In genomic region chr7:66109855-66110635, GRCm38 (mm10) we compare ENCODE assay signal across 8 mouse cellular contexts. TPM values are rescaled to one million over a fixed set of nuclear protein-coding genes. Genes with fewer than 3 reads are reported as not detected.
A peak's percentile ranks its signal among the peaks of the same experiment; 100 is the strongest.
DNase-seq lines count a peak whose midpoint lies in the region; ATAC-seq and TF ChIP-seq lines count a peak whose summit lies in the region.

No protein-coding gene starts in this region.

- no peaks in the 10 kb centered on the region for H3K9me3 ChIP-seq in heart, embryonic 13.5 days
- no peaks in the 10 kb centered on the region for H3K9me3 ChIP-seq in limb, embryonic 10.5 days (replicated peaks)
- no peaks in the 10 kb centered on the region for H3K9me3 ChIP-seq in midbrain, embryonic 15.5 days

- WGBS in heart, embryonic 13.5 days, result under 1% methylated on average over 66 of the region's 77 CpGs
- 9% methylated on average over 77 of the region's 77 CpGs for WGBS in limb, embryonic 10.5 days
- under 1% methylated on average over 66 of the region's 77 CpGs for WGBS in midbrain, embryonic 15.5 days

- H3K4me3 ChIP-seq in cortical plate, adult 2 months (ENCODE audit: insufficient read depth, low read length), result peak overlapping the region; percentile 56
- peak overlapping the region; percentile 87 for H3K4me3 ChIP-seq in heart, embryonic 13.5 days
- peak overlapping the region; percentile 98 for H3K4me3 ChIP-seq in limb, embryonic 10.5 days
- H3K4me3 ChIP-seq in midbrain, embryonic 15.5 days, result peak overlapping the region; percentile 99

- H3K4me1 ChIP-seq in cortical plate, adult 2 months (ENCODE audit: control insufficient read depth, insufficient read depth, low read length), result peaks cover 4% of the 10 kb centered on the region; the same call in 1 of the 2 replicates
- peaks cover 71% of the 10 kb centered on the region for H3K4me1 ChIP-seq in heart, embryonic 13.5 days
- H3K4me1 ChIP-seq in limb, embryonic 10.5 days, result peaks cover 27% of the 10 kb centered on the region
- peaks cover 45% of the 10 kb centered on the region for H3K4me1 ChIP-seq in midbrain, embryonic 15.5 days

- DNase-seq in cerebellum, adult 9-10 months, result no peak
- peak; percentile 55 for DNase-seq in NIH3T3 (ENCODE audit: low read depth)
- DNase-seq in limb, embryonic 10.5 days (ENCODE audit: low spot score), result peak; percentile 71
- peak; percentile 56 for DNase-seq in splenic B cell, adult 2 months (ENCODE audit: low read depth, low spot score)

- peaks cover 4% of the 10 kb centered on the region for H3K36me3 ChIP-seq in heart, embryonic 13.5 days
- H3K36me3 ChIP-seq in limb, embryonic 10.5 days, result peaks cover 15% of the 10 kb centered on the region
- no peaks in the 10 kb centered on the region for H3K36me3 ChIP-seq in midbrain, embryonic 15.5 days (replicated peaks)
- no peaks in the 10 kb centered on the region for H3K36me3 ChIP-seq in splenic B cell, adult 2 months (ENCODE audit: control insufficient read depth, insufficient read depth, low read length, poor library complexity, severe bottlenecking)

- H3K27ac ChIP-seq in cortical plate, adult 2 months (ENCODE audit: insufficient read depth, low read length), result peak overlapping the region; percentile 78
- H3K27ac ChIP-seq in heart, embryonic 13.5 days (replicated peaks), result peak overlapping the region; percentile 92
- H3K27ac ChIP-seq in limb, embryonic 10.5 days, result peak overlapping the region; percentile 98
- peak overlapping the region; percentile 95 for H3K27ac ChIP-seq in midbrain, embryonic 15.5 days

- peak; percentile 36; the same call in 1 of the 2 replicates for ATAC-seq in cerebellum, adult (ENCODE audit: insufficient number of reproducible peaks, low FRiP score, low TSS enrichment)
- peak; percentile 27; the same call in 1 of the 2 replicates for ATAC-seq in heart, embryonic 13.5 days (ENCODE audit: extremely low read depth, insufficient number of reproducible peaks, low FRiP score, low TSS enrichment)
- peak; percentile 77 for ATAC-seq in midbrain, embryonic 15.5 days (replicated peaks)

- peak overlapping the region; percentile 94 for H3K4me2 ChIP-seq in heart, embryonic 13.5 days
- peak overlapping the region; percentile 99 for H3K4me2 ChIP-seq in midbrain, embryonic 15.5 days

- TF ChIP-seq CTCF in cortical plate, adult 2 months (IDR thresholded peaks at IDR 0.05; ENCODE audit: extremely low read depth, insufficient read depth, low read length), result no peak

- H3K9ac ChIP-seq in heart, embryonic 13.5 days, result peak overlapping the region; percentile 96
- peak overlapping the region; percentile 94 for H3K9ac ChIP-seq in midbrain, embryonic 15.5 days

- TF ChIP-seq POLR2A in cortical plate, adult 2 months (IDR thresholded peaks at IDR 0.05; ENCODE audit: extremely low read depth, insufficient read depth, low read length), result no peak

- no peaks in the 10 kb centered on the region for H3K27me3 ChIP-seq in heart, embryonic 13.5 days (replicated peaks)
- H3K27me3 ChIP-seq in limb, embryonic 10.5 days (ENCODE audit: low read depth, poor library complexity, severe bottlenecking), result no peaks in the 10 kb centered on the region
- peaks cover 16% of the 10 kb centered on the region; the same call in 1 of the 2 replicates for H3K27me3 ChIP-seq in midbrain, embryonic 15.5 days (replicated peaks)
- H3K27me3 ChIP-seq in splenic B cell, adult 2 months (ENCODE audit: control insufficient read depth, insufficient read depth, low read length, poor library complexity, severe bottlenecking), result no peaks in the 10 kb centered on the region

RNA-seq across cellular contexts. Expression of gene Chsy1, which starts 0.7 kb away (rescaled TPM):
- polyA plus RNA-seq in cortical plate, adult 2 months (2012; rRNA removed), result 7.6 and 8.2 TPM in 2 replicates
- polyA plus RNA-seq in heart, embryonic 13.5 days (2015; fragmentation: Nextera tagmentation; extraction: Ambion mirVana), result 11.7 and 13.2 TPM in 2 replicates
- 12.9 and 14.8 TPM in 2 replicates for polyA plus RNA-seq in limb, embryonic 10.5 days (2016; fragmentation: Nextera tagmentation; extraction: Ambion mirVana)
- 10.0 and 10.7 TPM in 2 replicates for polyA plus RNA-seq in midbrain, embryonic 15.5 days (2015; fragmentation: Nextera tagmentation; extraction: Ambion mirVana)

RNA-seq across cellular contexts. Expression of gene Selenos, which starts 30.6 kb away (rescaled TPM):
- 77.2 and 82.2 TPM in 2 replicates for polyA plus RNA-seq in cortical plate, adult 2 months (2012; rRNA removed)
- polyA plus RNA-seq in heart, embryonic 13.5 days (2015; fragmentation: Nextera tagmentation; extraction: Ambion mirVana), result 66.1 and 74.9 TPM in 2 replicates
- 83.0 and 83.5 TPM in 2 replicates for polyA plus RNA-seq in limb, embryonic 10.5 days (2016; fragmentation: Nextera tagmentation; extraction: Ambion mirVana)
- polyA plus RNA-seq in midbrain, embryonic 15.5 days (2015; fragmentation: Nextera tagmentation; extraction: Ambion mirVana), result 80.2 and 84.7 TPM in 2 replicates

RNA-seq across cellular contexts. Expression of gene Snrpa1, which starts 51.2 kb away (rescaled TPM):
- polyA plus RNA-seq in cortical plate, adult 2 months (2012; rRNA removed), result 34.6 and 36.1 TPM in 2 replicates
- 98.1 and 106 TPM in 2 replicates for polyA plus RNA-seq in heart, embryonic 13.5 days (2015; fragmentation: Nextera tagmentation; extraction: Ambion mirVana)
- 276 and 312 TPM in 2 replicates for polyA plus RNA-seq in limb, embryonic 10.5 days (2016; fragmentation: Nextera tagmentation; extraction: Ambion mirVana)
- 127 and 132 TPM in 2 replicates for polyA plus RNA-seq in midbrain, embryonic 15.5 days (2015; fragmentation: Nextera tagmentation; extraction: Ambion mirVana)

Comparison
In these comparisons a context has a peak if more than half of its experiments do, and no peak if none do; other contexts are left out.
1. ATAC-seq: peak in every context shown above with its lines; median percentile 77 in midbrain, embryonic 15.5 days; 36 in cerebellum, adult; 27 in heart, embryonic 13.5 days.